Mouse (Mus musculus): ENCODE measurements around the gene Prg2. TPM values are rescaled to one million over a fixed set of nuclear protein-coding genes. Genes with fewer than 3 reads are reported as not detected.

Gene Prg2
- polyA plus RNA-seq, 1 experiment: not detected

- no peaks in the 10 kb centered on the region for H3K27me3 ChIP-seq (ENCODE audit: control insufficient read depth, insufficient read depth, insufficient read length)
- no peak for TF ChIP-seq CEBPB (IDR thresholded peaks at IDR 0.05; ENCODE audit: low read depth)
- TF ChIP-seq USF1 (IDR thresholded peaks at IDR 0.05; ENCODE audit: low read depth): no peak
- no peak for TF ChIP-seq MYOD1 (IDR thresholded peaks at IDR 0.05; ENCODE audit: control insufficient read depth, insufficient read length, low read depth)
- no peak for TF ChIP-seq FOSL1 (IDR thresholded peaks at IDR 0.05; ENCODE audit: insufficient read depth, low read length, poor library complexity, severe bottlenecking)
- TF ChIP-seq MYOG (IDR thresholded peaks at IDR 0.05; ENCODE audit: control insufficient read depth, extremely low read depth, insufficient read length): no peak
- TF ChIP-seq MAX (IDR thresholded peaks at IDR 0.05): no peak
- TF ChIP-seq CTCF (IDR thresholded peaks at IDR 0.05; ENCODE audit: control insufficient read depth, insufficient read depth, insufficient read length): no peak
- H3K4me3 ChIP-seq (ENCODE audit: insufficient read depth, poor library complexity, severe bottlenecking): no peak overlapping the region
- no peaks in the 10 kb centered on the region for H3K36me3 ChIP-seq (ENCODE audit: control insufficient read depth, insufficient read depth)
- no peaks in the 10 kb centered on the region for H3K79me2 ChIP-seq (ENCODE audit: control insufficient read depth, insufficient read depth)
- no peak overlapping the region for H3ac ChIP-seq (ENCODE audit: control insufficient read depth, insufficient read length, low read depth)
- no peaks in the 10 kb centered on the region for H3K79me3 ChIP-seq (ENCODE audit: low read depth)
Measured at GRCm38 (mm10) chr2:84952251-84952650, 28.0 kb upstream of the Prg2 start.

- no peak for TF ChIP-seq MYOD1 (IDR thresholded peaks at IDR 0.05; ENCODE audit: control insufficient read depth, insufficient read length, low read depth)
- TF ChIP-seq MYOG (IDR thresholded peaks at IDR 0.05; ENCODE audit: control insufficient read depth, extremely low read depth, insufficient read length): no peak
- no peak for TF ChIP-seq MAX (IDR thresholded peaks at IDR 0.05)
- no peak for TF ChIP-seq USF1 (IDR thresholded peaks at IDR 0.05; ENCODE audit: low read depth)
- no peak for TF ChIP-seq FOSL1 (IDR thresholded peaks at IDR 0.05; ENCODE audit: insufficient read depth, low read length, poor library complexity, severe bottlenecking)
- TF ChIP-seq CTCF (IDR thresholded peaks at IDR 0.05; ENCODE audit: control insufficient read depth, insufficient read depth, insufficient read length): no peak
- TF ChIP-seq CEBPB (IDR thresholded peaks at IDR 0.05; ENCODE audit: low read depth): no peak
- H3K4me3 ChIP-seq (ENCODE audit: insufficient read depth, poor library complexity, severe bottlenecking): no peak overlapping the region
- H3K79me3 ChIP-seq (ENCODE audit: low read depth): no peaks in the 10 kb centered on the region
- no peak overlapping the region for H3ac ChIP-seq (ENCODE audit: control insufficient read depth, insufficient read length, low read depth)
- no peaks in the 10 kb centered on the region for H3K27me3 ChIP-seq (ENCODE audit: control insufficient read depth, insufficient read depth, insufficient read length)
- no peaks in the 10 kb centered on the region for H3K79me2 ChIP-seq (ENCODE audit: control insufficient read depth, insufficient read depth)
- no peaks in the 10 kb centered on the region for H3K36me3 ChIP-seq (ENCODE audit: control insufficient read depth, insufficient read depth)
Measured at GRCm38 (mm10) chr2:84952693-84953092, 27.6 kb upstream of the Prg2 start.

- no peaks in the 10 kb centered on the region for H3K27me3 ChIP-seq (ENCODE audit: control insufficient read depth, insufficient read depth, insufficient read length)
- TF ChIP-seq MYOG (IDR thresholded peaks at IDR 0.05; ENCODE audit: control insufficient read depth, extremely low read depth, insufficient read length) (no peak), FOSL1 (IDR thresholded peaks at IDR 0.05; ENCODE audit: insufficient read depth, low read length, poor library complexity, severe bottlenecking) (no peak), CTCF (IDR thresholded peaks at IDR 0.05; ENCODE audit: control insufficient read depth, insufficient read depth, insufficient read length) (no peak), CEBPB (IDR thresholded peaks at IDR 0.05; ENCODE audit: low read depth) (no peak), MYOD1 (IDR thresholded peaks at IDR 0.05; ENCODE audit: control insufficient read depth, insufficient read length, low read depth) (no peak), MAX (IDR thresholded peaks at IDR 0.05) (no peak), USF1 (IDR thresholded peaks at IDR 0.05; ENCODE audit: low read depth) (no peak)
- H3K36me3 ChIP-seq (ENCODE audit: control insufficient read depth, insufficient read depth): no peaks in the 10 kb centered on the region
- no peak overlapping the region for H3ac ChIP-seq (ENCODE audit: control insufficient read depth, insufficient read length, low read depth)
- no peaks in the 10 kb centered on the region for H3K79me3 ChIP-seq (ENCODE audit: low read depth)
- H3K4me3 ChIP-seq (ENCODE audit: insufficient read depth, poor library complexity, severe bottlenecking): no peak overlapping the region
- no peaks in the 10 kb centered on the region for H3K79me2 ChIP-seq (ENCODE audit: control insufficient read depth, insufficient read depth)
Measured at GRCm38 (mm10) chr2:84955435-84955834, 24.8 kb upstream of the Prg2 start.

GRCm38 (mm10) chr2:84956274-84956673 is 24.0 kb upstream of the Prg2 start:
- H3K27me3 ChIP-seq (ENCODE audit: control insufficient read depth, insufficient read depth, insufficient read length): no peaks in the 10 kb centered on the region
- no peaks in the 10 kb centered on the region for H3K79me3 ChIP-seq (ENCODE audit: low read depth)
- H3K36me3 ChIP-seq (ENCODE audit: control insufficient read depth, insufficient read depth): no peaks in the 10 kb centered on the region
- no peaks in the 10 kb centered on the region for H3K79me2 ChIP-seq (ENCODE audit: control insufficient read depth, insufficient read depth)
- no peak overlapping the region for H3K4me3 ChIP-seq (ENCODE audit: insufficient read depth, poor library complexity, severe bottlenecking)
- TF ChIP-seq CEBPB (IDR thresholded peaks at IDR 0.05; ENCODE audit: low read depth) (no peak), FOSL1 (IDR thresholded peaks at IDR 0.05; ENCODE audit: insufficient read depth, low read length, poor library complexity, severe bottlenecking) (no peak), CTCF (IDR thresholded peaks at IDR 0.05; ENCODE audit: control insufficient read depth, insufficient read depth, insufficient read length) (peak; percentile 75), MYOG (IDR thresholded peaks at IDR 0.05; ENCODE audit: control insufficient read depth, extremely low read depth, insufficient read length) (no peak), MYOD1 (IDR thresholded peaks at IDR 0.05; ENCODE audit: control insufficient read depth, insufficient read length, low read depth) (no peak), MAX (IDR thresholded peaks at IDR 0.05) (no peak)
- H3ac ChIP-seq (ENCODE audit: control insufficient read depth, insufficient read length, low read depth): no peak overlapping the region

GRCm38 (mm10) chr2:84958588-84959264 is 21.5 kb upstream of the Prg2 start:
- Histone ChIP-seq H3K79me3 (ENCODE audit: low read depth) (no peaks in the 10 kb centered on the region), H3K27me3 (ENCODE audit: control insufficient read depth, insufficient read depth, insufficient read length) (no peaks in the 10 kb centered on the region), H3ac (ENCODE audit: control insufficient read depth, insufficient read length, low read depth) (no peak overlapping the region), H3K36me3 (ENCODE audit: control insufficient read depth, insufficient read depth) (no peaks in the 10 kb centered on the region), H3K4me3 (ENCODE audit: insufficient read depth, poor library complexity, severe bottlenecking) (no peak overlapping the region), H3K79me2 (ENCODE audit: control insufficient read depth, insufficient read depth) (no peaks in the 10 kb centered on the region)
- TF ChIP-seq CEBPB (IDR thresholded peaks at IDR 0.05; ENCODE audit: low read depth): no peak
- no peak for TF ChIP-seq MYOG (IDR thresholded peaks at IDR 0.05; ENCODE audit: control insufficient read depth, extremely low read depth, insufficient read length)
- TF ChIP-seq USF1 (IDR thresholded peaks at IDR 0.05; ENCODE audit: low read depth): no peak
- no peak for TF ChIP-seq MYOD1 (IDR thresholded peaks at IDR 0.05; ENCODE audit: control insufficient read depth, insufficient read length, low read depth)
- no peak for TF ChIP-seq MAX (IDR thresholded peaks at IDR 0.05)
- no peak for TF ChIP-seq FOSL1 (IDR thresholded peaks at IDR 0.05; ENCODE audit: insufficient read depth, low read length, poor library complexity, severe bottlenecking)

Data from C2C12 (cell line).